10 mouse cellular contexts compared by ENCODE assay signal in genomic region chr12:86103852-86104251, GRCm38 (mm10). TPM values are rescaled to one million over a fixed set of nuclear protein-coding genes. Genes with fewer than 3 reads are reported as not detected.
DNase-seq lines count a peak whose midpoint lies in the region; ATAC-seq and TF ChIP-seq lines count a peak whose summit lies in the region.
"Had no signal": no experiment of that assay in that cellular context is flagged by ENCODE, and none has a peak within 500 bp of the region (broad histone marks: within the 10 kb centered on the region; RNA-seq: fewer than 3 reads in every experiment).

No protein-coding gene starts in this region.

- no peak overlapping the region for H3K4me3 ChIP-seq in heart, embryonic 15.5 days
- H3K4me3 ChIP-seq in embryonic fibroblast, embryonic 13.5 days (ENCODE audit: insufficient read depth, low read length) = no peak overlapping the region
- H3K4me3 ChIP-seq in hindbrain, embryonic 14.5 days (replicated peaks; ENCODE audit: low read length) = no peak overlapping the region
- no peak overlapping the region for H3K4me3 ChIP-seq in midbrain, embryonic 11.5 days (ENCODE audit: low read depth, low read length)
- H3K4me3 ChIP-seq: limb, embryonic 13.5 days had no signal

- H3K36me3 ChIP-seq in heart, embryonic 15.5 days = no peaks in the 10 kb centered on the region
- H3K36me3 ChIP-seq in hindbrain, embryonic 14.5 days (replicated peaks; ENCODE audit: control insufficient read depth, insufficient read depth) = 0 out of 2 replicates have a peak, but pooled peaks cover 8% of the 10 kb centered on the region
- H3K36me3 ChIP-seq in midbrain, embryonic 11.5 days (ENCODE audit: control insufficient read depth, insufficient read depth, low read length) = no peaks in the 10 kb centered on the region

- TF ChIP-seq CTCF in embryonic fibroblast, embryonic 13.5 days (IDR thresholded peaks at IDR 0.05; ENCODE audit: borderline replicate concordance, insufficient read depth, low read length) = no peak

- no peak for TF ChIP-seq POLR2A in embryonic fibroblast, embryonic 13.5 days (IDR thresholded peaks at IDR 0.05; ENCODE audit: low read depth, low read length)

- no peaks in the 10 kb centered on the region for H3K9me3 ChIP-seq in heart, embryonic 15.5 days (replicated peaks)
- H3K9me3 ChIP-seq in hindbrain, embryonic 14.5 days (ENCODE audit: control insufficient read depth, low read length) = no peaks in the 10 kb centered on the region
- H3K9me3 ChIP-seq in midbrain, embryonic 11.5 days (ENCODE audit: control insufficient read depth, low read length) = no peaks in the 10 kb centered on the region
- H3K9me3 ChIP-seq: limb, embryonic 13.5 days had no signal

- no peak for ATAC-seq in heart, embryonic 15.5 days (replicated peaks; ENCODE audit: insufficient number of reproducible peaks, insufficient read depth, low FRiP score, low read depth)
- ATAC-seq in hindbrain, embryonic 14.5 days (ENCODE audit: low FRiP score) = no peak
- ATAC-seq in midbrain, embryonic 11.5 days (ENCODE audit: low FRiP score) = peak; percentile 59; the same call in 1 of the 2 replicates

- peak overlapping the region; percentile 97 for H3K27ac ChIP-seq in heart, embryonic 15.5 days
- H3K27ac ChIP-seq in embryonic fibroblast, embryonic 13.5 days (ENCODE audit: insufficient read depth, low read length) = peak overlapping the region; percentile 72
- no peak overlapping the region for H3K27ac ChIP-seq in hindbrain, embryonic 14.5 days
- H3K27ac ChIP-seq in midbrain, embryonic 11.5 days (ENCODE audit: low read depth, low read length) = no peak overlapping the region; the same call in 1 of the 2 replicates
- H3K27ac ChIP-seq: limb, embryonic 13.5 days had no signal

- peak overlapping the region; percentile 42 for H3K9ac ChIP-seq in heart, embryonic 15.5 days
- 0 out of 2 replicates have a peak overlapping the region, but pooled peaks have one; percentile 13 for H3K9ac ChIP-seq in hindbrain, embryonic 14.5 days
- no peak overlapping the region; the same call in 1 of the 2 replicates for H3K9ac ChIP-seq in midbrain, embryonic 11.5 days (ENCODE audit: low read length)
- H3K9ac ChIP-seq: limb, embryonic 13.5 days had no signal

- 28% methylated on average over 8 of the region's 8 CpGs for WGBS in heart, embryonic 15.5 days
- WGBS in hindbrain, embryonic 14.5 days = 44% methylated on average over 8 of the region's 8 CpGs
- 41% methylated on average over 8 of the region's 8 CpGs for WGBS in midbrain, embryonic 11.5 days

- DNase-seq in heart, postnatal 36 days = no peak
- DNase-seq in hindbrain, embryonic 14.5 days (ENCODE audit: low spot score) = no peak
- DNase-seq in midbrain, embryonic 11.5 days (ENCODE audit: low spot score, missing footprints) = peak; percentile 89
- DNase-seq in adrenal gland, adult (ENCODE audit: inconsistent age in 2 of 2, low spot score in 1 of 2) = no peak
- DNase-seq in urinary bladder, postnatal 36 days (ENCODE audit: low spot score in 2 of 2) = no peak
- no peak for DNase-seq in frontal cortex, postnatal 25 days (ENCODE audit: low spot score in 2 of 2)
- DNase-seq: adrenal gland, adult 8-10 months had no signal

- intact Hi-C loops in heart, postnatal 36 days (cut with DNase I) = no loop called here

- peak overlapping the region; percentile 30 for H3K4me2 ChIP-seq in heart, embryonic 15.5 days
- no peak overlapping the region for H3K4me2 ChIP-seq in hindbrain, embryonic 14.5 days (replicated peaks)
- no peak overlapping the region for H3K4me2 ChIP-seq in midbrain, embryonic 11.5 days
- H3K4me2 ChIP-seq: limb, embryonic 13.5 days had no signal

- H3K27me3 ChIP-seq in heart, embryonic 15.5 days = no peaks in the 10 kb centered on the region
- no peaks in the 10 kb centered on the region for H3K27me3 ChIP-seq in hindbrain, embryonic 14.5 days (ENCODE audit: control insufficient read depth, insufficient read depth, low read length)
- H3K27me3 ChIP-seq in midbrain, embryonic 11.5 days (ENCODE audit: control insufficient read depth, insufficient read depth, low read length) = no peaks in the 10 kb centered on the region
- H3K27me3 ChIP-seq: limb, embryonic 13.5 days had no signal

- peaks cover 45% of the 10 kb centered on the region for H3K4me1 ChIP-seq in heart, embryonic 15.5 days (replicated peaks)
- peaks cover 20% of the 10 kb centered on the region for H3K4me1 ChIP-seq in embryonic fibroblast, embryonic 13.5 days (ENCODE audit: control insufficient read depth, insufficient read depth, low read length)
- peaks cover 13% of the 10 kb centered on the region for H3K4me1 ChIP-seq in hindbrain, embryonic 14.5 days (replicated peaks; ENCODE audit: control insufficient read depth, insufficient read depth, low read length)
- peaks cover 15% of the 10 kb centered on the region for H3K4me1 ChIP-seq in midbrain, embryonic 11.5 days (ENCODE audit: control insufficient read depth, insufficient read depth, low read length)

RNA-seq across cellular contexts. Expression of gene Ift43, which starts 21.5 kb away (rescaled TPM):
- polyA plus RNA-seq in heart, embryonic 15.5 days (2015; fragmentation: Nextera tagmentation; extraction: Ambion mirVana) = 106 and 130 TPM in 2 replicates
- 10 to 100 TPM; 25.4 to 26.0 TPM for total RNA-seq in heart, postnatal 36 days (2021)
- 44.2 and 52.6 TPM in 2 replicates for polyA plus RNA-seq in embryonic fibroblast, embryonic 13.5 days (2011; ENCODE audit: insufficient read length, low read depth, missing spikeins)
- polyA plus RNA-seq in hindbrain, embryonic 14.5 days (2014; fragmentation: Nextera tagmentation; extraction: Ambion mirVana) = 38.2 and 53.2 TPM in 2 replicates
- polyA plus RNA-seq in midbrain, embryonic 11.5 days (2014; fragmentation: Nextera tagmentation; extraction: Ambion mirVana) = 89.8 and 95.4 TPM in 2 replicates

RNA-seq across cellular contexts. Expression of gene Tgfb3, which starts 25.0 kb away (rescaled TPM):
- 22.2 and 31.9 TPM in 2 replicates for polyA plus RNA-seq in heart, embryonic 15.5 days (2015; fragmentation: Nextera tagmentation; extraction: Ambion mirVana)
- 10 to 100 TPM; 14.4 to 15.2 TPM for total RNA-seq in heart, postnatal 36 days (2021)
- polyA plus RNA-seq in embryonic fibroblast, embryonic 13.5 days (2011; ENCODE audit: insufficient read length, low read depth, missing spikeins) = 239 and 264 TPM in 2 replicates
- 3.6 and 4.0 TPM in 2 replicates for polyA plus RNA-seq in hindbrain, embryonic 14.5 days (2014; fragmentation: Nextera tagmentation; extraction: Ambion mirVana)
- polyA plus RNA-seq in midbrain, embryonic 11.5 days (2014; fragmentation: Nextera tagmentation; extraction: Ambion mirVana) = 3.5 and 4.6 TPM in 2 replicates

Comparison
In these comparisons a context has a peak if more than half of its experiments do, and no peak if none do; other contexts are left out.
1. H3K27ac ChIP-seq: peak in heart, embryonic 15.5 days (single experiment) and embryonic fibroblast, embryonic 13.5 days (single experiment); none in hindbrain, embryonic 14.5 days (single experiment) and midbrain, embryonic 11.5 days (single experiment).